Mouse (Mus musculus) brain, embryonic 14.5 days (tissue): ENCODE data around the gene Lrsam1. TPM values are rescaled to one million over a fixed set of nuclear protein-coding genes. Genes with fewer than 3 reads are reported as not detected.
"Not testable (repeated sequence)": the region's sequence is repeated elsewhere in the genome, so short reads cannot be mapped to it uniquely, and the experiment has no call there.

Experiments
- DNase-seq: peaks from one replicate; pipeline ENCODE4 v3.0.0-alpha.2; 2011; ENCODE audit warnings: low read depth
- CTCF ChIP-seq: fragments of 200-500 bp; IDR thresholded peaks from 2 replicates; pipeline ENCODE4 v1.5.1; 2012; ENCODE audit warnings: inconsistent platforms, mild to moderate bottlenecking, moderate library complexity, borderline replicate concordance; ENCODE audit not compliant: insufficient read depth, insufficient read length; ENCODE audit errors: extremely low read depth
- POLR2A ChIP-seq: fragments of 200-500 bp; IDR thresholded peaks from 2 replicates; pipeline ENCODE4 v1.6.1; 2012; ENCODE audit warnings: mild to moderate bottlenecking, inconsistent platforms, borderline replicate concordance; ENCODE audit not compliant: poor library complexity, insufficient read depth, insufficient read length, severe bottlenecking; ENCODE audit errors: extremely low read depth
- polyA plus RNA-seq: library from polyadenylated mRNA; depleted of rRNA; stranded (reverse); fragments of >200 nt; gene quantifications from 2 replicates; pipeline ENCODE4 v1.2.3, GENCODE M21; 2012; rRNA removed

The Lrsam1 gene
- polyA plus RNA-seq = 28.4 and 31.8 TPM in 2 replicates

DNA sequence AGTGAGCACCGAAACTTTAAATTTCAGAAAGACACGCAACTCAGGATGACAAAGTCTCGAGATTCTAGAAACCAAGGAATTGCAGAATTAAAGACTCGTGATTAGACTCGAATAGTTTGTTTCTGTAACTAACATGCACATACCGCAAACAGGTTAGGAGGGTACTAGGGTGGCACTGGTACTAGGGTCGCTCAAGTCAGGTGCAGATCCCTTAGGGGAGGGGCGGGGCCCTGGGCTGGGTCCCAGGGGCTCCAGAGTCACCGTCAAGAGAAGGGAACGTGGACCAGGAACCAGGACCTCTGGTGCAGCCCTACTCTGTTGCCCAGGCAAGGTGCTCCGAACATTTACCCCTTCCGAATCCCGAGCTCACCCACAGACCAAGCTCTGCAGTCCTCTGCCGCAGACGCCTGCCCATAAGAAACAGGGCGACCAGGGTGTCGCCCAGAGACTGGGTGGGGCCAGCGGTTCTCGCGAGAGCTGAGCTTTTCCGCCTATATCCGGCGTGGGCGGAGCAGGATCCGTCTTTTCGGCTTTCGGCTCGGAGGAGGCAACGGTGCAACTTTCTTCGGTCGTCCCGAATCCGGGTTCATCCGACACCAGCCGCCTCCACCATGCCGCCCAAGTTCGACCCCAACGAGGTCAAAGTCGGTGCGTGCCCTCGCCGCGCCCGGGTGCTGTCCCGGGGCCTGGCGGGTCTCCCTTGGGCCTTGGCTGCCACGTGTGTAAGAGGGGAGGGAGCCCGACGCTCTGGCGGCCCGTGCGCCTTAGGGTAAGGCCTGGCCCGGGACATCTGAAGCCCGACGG is at the start of gene Lrsam1, which contains the start of gene Rpl12:
TSS of gene Lrsam1 (minus strand) at position 423 of the 804 bp plus-strand sequence.
TSS of gene Rpl12 (plus strand) at position 368 of the 804 bp plus-strand sequence.
- peak; percentile 97 for DNase-seq

DNA sequence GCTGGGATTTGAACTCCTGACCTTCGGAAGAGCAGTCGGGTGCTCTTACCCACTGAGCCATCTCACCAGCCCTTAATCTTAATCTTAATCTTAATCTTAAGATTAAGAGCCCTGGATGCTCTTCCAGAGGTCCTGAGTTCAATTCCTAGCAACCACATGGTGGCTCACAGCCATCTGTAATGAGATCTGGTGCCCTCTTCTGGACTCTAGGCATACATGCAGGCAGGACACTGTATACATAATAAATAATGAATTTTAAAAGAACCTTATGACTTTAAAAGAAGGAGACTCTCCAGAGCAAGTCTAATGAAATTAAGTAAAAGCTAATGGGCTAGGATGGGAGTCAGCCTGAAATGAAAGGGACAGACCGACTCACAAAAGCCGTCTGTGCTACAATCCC is 47.6 kb upstream of the Lrsam1 start:
- not testable (repeated sequence) for DNase-seq

More for the DNA sequence above, at the start of gene Lrsam1, which contains the start of gene Rpl12:
- TF ChIP-seq CTCF (no peak), POLR2A (peak; percentile 49; the same call in 1 of the 2 replicates)

DNA sequence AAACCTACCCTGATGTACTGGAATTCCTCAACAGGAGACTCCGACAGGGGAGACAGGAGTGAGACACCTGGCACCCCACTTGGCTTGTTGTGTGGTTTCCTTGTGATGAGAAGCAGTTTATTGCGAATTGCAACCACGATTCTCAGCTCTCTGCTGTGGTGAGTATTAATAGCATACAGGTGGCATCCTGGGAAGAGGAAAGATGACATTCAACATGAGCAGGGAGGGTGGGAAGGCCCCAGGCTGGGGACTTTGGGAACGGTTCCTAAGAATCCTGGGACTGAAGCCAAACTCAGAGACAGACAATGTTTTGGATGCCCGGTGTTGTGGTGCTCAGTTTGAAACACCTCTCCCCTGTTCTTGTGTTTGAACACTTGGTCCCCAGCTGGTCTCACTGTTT is 43.6 kb upstream of the Lrsam1 start:
- peak; percentile 29 for DNase-seq

GRCm38 (mm10) chr2:33002144-33002543 is 40.7 kb upstream of the Lrsam1 start:
- TF ChIP-seq CTCF (no peak), POLR2A (no peak)
- DNase-seq = no peak

More for the DNA sequence above, 43.6 kb upstream of the Lrsam1 start:
- no peak for TF ChIP-seq POLR2A
- TF ChIP-seq CTCF = no peak

GRCm38 (mm10) chr2:32999752-33000151 is 38.3 kb upstream of the Lrsam1 start:
- TF ChIP-seq POLR2A = no peak
- no peak for TF ChIP-seq CTCF
- no peak for DNase-seq

DNA sequence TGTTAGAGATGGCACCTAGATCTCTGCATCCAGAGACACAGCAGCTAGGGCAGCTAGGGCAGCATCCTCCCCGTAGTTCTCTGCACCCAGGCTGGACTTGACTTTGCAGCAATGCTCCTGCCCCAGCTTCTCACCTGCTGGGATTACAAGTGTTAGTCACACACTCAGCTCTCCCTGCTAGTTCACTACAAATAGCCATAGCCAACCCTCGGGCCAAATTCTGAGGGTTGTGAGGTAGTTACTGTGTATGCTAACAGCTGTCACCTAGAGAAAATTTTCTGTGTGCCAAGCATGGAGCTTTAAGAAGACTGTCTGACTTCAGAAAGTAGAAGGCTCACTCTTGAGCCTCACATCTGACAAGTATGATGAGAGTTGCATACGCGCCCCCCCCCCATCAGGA is 36.4 kb upstream of the Lrsam1 start:
- TF ChIP-seq POLR2A (no peak), CTCF (no peak)
- DNase-seq = no peak

DNA sequence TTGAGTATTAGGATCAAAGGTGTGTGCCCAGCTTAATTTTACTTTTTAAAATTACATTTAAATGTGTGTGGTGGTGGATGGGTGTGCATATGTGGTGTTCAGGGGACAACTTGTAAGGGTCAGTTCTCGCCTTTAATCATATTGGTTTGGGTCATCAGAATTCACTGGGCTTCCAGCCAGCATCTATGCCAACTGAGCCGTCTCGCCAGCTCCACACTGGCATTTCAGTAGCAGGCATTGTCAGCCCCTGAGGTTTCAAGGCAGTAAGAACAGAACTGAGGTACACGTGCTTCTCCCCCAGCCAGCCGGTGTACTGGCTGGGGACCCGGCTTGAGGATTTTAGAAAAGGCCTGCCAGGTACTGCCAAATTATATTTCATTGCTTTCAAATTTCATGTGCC is 35.7 kb upstream of the Lrsam1 start:
- peak; percentile 36 for DNase-seq
- TF ChIP-seq POLR2A = no peak
- no peak for TF ChIP-seq CTCF

GRCm38 (mm10) chr2:32992130-32992529 is 30.7 kb upstream of the Lrsam1 start:
- no peak for TF ChIP-seq CTCF
- TF ChIP-seq POLR2A = no peak

DNA sequence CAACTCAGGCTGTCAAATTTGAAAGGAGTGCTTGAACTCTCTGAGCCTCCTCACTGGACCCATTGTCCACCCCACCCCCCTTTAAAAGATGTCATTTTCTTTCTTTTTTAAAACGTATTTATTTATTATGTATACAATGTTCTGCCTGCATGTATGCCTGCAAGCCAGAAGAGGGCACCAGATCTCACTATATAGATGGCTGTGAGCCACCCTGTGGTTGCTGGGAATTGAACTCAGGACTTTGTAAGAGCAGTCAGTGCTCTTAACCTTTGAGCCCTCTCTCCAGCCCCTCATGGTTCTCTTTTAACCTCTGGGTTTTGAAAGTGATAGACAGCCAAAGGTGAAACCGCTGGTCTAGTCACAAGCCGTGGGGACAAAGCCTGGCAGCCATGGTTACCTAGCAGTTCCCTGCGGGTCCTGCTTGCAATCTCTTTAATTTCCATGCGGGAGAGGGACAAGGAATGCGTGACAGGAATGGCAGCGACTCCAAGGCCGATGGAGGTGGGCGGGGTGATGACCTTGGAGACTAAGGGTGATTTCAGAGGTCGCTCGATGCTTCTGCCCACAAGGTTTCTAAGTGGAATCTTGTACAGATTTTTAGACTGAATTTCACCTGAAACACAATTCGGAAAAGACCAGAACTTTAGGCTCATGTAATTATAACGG is 28.9 kb upstream of the Lrsam1 start:
- TF ChIP-seq POLR2A (no peak), CTCF (peak; percentile 37; the same call in 1 of the 2 replicates)
- DNase-seq = peak; percentile 25

More at GRCm38 (mm10) chr2:32992130-32992529, 30.7 kb upstream of the Lrsam1 start:
- DNase-seq = no peak

DNA sequence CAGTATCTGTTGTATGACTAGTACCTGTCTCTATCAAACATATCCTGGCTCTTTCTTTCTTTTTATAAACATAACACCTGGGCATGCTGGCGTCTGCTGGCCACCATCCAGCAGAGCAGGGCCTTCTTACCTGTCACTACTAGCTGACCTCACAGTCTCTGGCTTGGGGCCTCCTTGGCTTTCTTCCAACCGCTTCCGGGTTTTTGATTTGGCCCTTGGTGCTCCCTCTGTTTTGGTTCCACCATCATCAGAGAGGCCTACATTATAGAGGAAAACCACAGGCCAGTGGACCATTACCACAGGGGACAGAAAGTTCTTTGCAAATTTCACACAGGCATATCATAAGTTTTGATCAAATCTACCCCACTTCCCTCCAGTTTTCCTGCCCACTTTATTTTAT is 28.0 kb upstream of the Lrsam1 start:
- DNase-seq = no peak
- TF ChIP-seq CTCF = no peak
- no peak for TF ChIP-seq POLR2A

- TF ChIP-seq POLR2A (no peak), CTCF (no peak)
- DNase-seq = no peak
Measured at GRCm38 (mm10) chr2:32985844-32986243, 24.4 kb upstream of the Lrsam1 start.
